Mouse (Mus musculus): ENCODE results near the gene Dach1.

The Dach1 gene

DNA sequence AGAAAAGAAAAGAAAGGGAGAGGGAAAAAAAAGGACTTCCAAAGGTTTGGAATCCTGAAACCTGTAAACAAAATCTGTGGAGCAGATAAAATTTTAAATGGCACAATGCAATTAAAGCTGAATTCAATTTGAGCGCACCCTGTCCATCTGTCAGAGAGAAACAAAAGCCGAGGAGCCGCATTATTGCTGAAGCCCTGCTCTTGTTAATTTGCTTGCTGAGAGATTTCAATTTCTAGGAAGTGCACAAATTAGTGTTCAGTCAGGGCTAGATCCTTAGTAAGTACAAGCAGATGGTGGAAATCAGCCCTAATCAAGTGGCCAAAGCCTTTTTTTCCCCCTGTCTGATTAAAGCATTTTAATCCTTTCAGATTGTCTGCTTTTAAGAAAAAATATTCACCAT lies 60.8 kb downstream of the Dach1 start:
- no peak for DNase-seq (ENCODE audit: low spot score)

DNA sequence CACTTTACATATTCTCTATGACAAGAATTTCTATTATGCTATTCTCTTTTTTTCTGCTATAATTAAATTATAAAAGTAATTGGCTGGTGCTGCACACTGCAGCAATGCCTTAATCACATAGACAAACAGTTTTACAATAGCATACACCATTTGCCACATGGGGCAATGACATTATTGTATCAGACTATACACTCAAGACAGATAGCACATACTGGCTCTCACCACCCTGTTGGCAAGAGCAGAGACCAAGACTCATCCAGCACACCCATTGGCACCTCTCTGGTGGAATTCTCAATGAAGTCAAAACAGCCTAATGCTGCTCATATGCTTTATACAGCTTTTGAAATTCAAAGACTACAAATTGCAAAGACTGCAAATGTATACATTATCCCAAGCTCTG lies 63.4 kb downstream of the Dach1 start:
- no peak for DNase-seq (ENCODE audit: low spot score)

DNA sequence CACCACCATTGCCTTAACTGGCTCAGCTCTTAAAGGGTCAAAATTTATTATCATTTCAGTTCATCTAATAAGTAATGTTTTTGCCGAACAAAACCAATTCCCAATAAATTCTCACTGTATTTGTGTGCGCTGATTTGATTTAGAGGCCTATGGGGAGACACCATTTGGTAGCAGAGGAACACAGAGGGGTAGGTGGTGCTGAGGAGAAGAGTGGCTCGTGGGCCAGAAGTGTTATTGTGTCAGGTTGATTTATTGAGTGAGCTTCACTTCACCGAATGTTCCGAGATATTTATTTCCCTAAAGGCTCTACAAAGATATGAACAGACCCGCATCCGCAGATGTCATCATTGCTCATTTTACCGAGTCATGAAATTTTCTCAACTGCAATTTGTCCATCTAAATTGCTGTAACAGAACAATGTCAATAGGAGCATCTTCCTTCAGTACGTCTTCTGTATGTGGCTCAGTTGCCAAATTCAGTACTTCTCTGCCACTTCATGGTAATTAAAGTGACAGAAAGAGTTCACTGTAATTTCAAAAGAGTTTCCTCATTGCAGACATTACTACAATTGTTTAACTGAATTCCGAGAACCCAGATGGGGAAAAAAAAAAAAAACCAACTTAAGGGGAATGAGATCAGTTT lies 65.1 kb downstream of the Dach1 start:
- no peak for DNase-seq (ENCODE audit: low spot score)

DNA sequence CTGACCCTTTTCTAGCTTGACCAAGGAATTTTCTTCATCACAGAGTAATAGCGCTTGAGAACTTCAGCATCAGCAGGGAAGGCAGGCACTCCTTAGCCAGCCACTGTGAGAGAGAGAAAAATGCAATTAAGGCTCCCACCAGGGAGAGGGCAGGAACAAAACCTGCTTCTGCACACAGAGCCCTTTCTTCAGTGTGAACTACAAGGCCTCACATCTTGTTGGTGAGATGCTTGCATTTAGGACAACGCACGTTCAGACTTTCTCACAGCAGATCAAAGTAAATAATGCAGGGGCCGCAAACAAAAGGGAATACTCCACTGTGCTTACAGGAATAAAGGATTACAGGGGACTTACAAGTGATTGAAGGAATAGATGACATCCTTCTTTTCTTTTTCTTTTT lies 74.3 kb downstream of the Dach1 start:
- DNase-seq (ENCODE audit: low spot score): no peak

DNA sequence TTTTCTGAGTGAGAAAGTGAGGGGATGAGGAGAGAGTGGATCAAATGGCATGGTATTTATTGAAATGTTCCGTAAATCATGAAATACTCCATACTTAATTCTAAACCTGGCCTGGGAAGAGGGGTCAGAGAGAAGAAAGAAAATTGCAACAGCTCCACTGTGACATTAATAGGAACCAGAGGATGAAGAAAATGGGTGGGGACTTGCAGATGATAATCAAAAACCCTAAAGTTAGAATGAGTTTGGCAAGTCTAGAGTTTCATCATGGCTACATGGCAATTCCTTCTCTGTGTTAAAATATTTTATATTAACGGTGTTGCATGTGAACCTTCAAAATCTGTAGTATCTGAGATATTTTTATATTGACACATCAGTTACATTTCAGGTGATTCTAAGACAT lies 80.3 kb downstream of the Dach1 start:
- DNase-seq (ENCODE audit: low spot score): no peak

DNA sequence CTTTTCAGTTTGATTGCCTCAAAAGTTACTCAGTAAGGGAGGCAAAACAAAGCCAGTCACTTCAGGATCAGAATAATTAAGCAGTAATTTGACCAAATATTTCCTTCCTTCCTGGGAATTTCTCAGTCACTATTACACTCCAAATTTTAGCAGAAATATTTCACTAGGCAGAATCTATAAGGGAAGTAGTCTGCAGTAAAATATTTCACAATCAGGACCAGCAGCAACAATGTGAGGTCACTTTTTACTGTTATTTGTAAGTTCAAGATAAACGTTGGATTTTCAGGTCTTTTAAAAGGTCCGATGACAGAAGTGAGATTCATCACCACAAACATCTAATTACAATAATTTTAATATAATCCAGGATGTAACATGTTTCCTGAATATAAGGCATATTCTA lies 82.2 kb downstream of the Dach1 start:
- DNase-seq (ENCODE audit: low spot score): no peak

DNA sequence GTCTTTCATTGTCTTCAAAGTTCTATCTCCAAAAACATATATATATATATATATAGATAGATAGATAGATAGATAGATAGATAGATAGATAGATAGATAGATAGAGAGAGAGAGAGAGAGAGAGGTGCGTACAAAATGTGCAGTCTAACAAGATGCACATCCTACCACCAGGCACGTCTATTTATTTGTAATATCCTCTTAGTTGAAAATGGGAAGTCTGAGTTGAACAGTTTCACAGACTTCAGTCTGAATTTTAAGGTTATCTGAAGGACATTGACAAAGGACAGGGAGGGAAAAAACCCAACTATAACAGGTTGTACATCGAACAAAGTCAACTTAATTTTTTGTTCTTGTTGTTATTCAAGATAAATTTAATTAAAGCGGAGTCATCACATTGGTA lies 82.8 kb downstream of the Dach1 start:
- no peak for DNase-seq (ENCODE audit: low spot score)

DNA sequence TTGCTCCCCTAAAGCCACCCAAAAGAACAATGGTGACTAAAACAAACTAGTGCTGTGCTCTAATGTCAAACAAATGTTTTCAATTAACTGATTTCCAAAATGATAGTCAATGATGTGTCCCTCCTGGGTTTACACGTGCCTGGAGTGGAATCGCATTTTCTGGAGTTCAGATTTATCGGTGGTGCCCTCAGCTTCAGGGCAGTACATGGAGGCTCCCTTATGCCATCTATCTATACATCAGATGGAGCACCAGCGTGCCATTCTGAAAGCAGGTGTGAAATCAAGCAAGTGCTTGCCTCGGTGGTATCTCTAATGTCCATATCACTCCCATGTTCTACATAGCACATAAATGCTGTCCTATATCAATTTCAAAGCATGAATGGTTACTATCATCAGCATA lies 84.4 kb downstream of the Dach1 start:
- DNase-seq (ENCODE audit: low spot score): no peak

DNA sequence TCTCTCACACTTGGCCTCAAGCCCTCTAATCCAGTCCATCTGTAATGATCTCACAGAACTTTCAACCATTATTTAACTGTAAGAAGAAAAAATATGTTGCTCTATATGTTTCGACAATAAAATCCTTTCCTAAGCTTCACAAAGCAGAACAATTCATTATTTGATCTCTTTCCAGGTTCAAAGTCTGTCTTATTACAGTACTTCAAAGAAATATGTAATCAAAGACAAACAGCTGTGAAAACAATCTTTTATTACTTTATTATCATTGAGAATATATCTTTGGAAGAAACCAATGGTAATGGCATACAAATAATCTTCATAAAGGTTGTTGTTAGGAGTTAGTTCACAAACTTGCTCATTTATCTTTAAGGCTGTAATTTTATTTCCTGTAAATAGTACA lies 84.8 kb downstream of the Dach1 start:
- DNase-seq (ENCODE audit: low spot score): no peak

DNA sequence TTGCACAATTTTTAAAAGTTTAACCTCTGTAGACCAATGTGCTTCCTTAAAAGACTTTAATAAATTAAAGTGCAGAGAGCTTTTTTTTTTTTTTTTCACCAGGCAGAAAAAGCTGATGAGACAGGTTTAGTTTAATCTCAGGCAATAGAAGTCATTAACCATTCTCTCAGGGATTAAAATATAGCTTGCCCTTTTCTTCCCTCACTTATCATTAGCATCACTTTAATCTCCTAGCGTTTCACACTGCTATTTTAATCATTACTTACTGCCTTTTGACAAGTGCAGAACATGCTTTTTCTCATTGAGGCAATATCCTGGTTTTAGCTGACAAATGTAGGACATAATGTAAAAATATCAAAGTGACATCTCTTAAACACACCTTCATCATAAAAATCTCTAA lies 86.1 kb downstream of the Dach1 start:
- no peak for DNase-seq (ENCODE audit: low spot score)

DNA sequence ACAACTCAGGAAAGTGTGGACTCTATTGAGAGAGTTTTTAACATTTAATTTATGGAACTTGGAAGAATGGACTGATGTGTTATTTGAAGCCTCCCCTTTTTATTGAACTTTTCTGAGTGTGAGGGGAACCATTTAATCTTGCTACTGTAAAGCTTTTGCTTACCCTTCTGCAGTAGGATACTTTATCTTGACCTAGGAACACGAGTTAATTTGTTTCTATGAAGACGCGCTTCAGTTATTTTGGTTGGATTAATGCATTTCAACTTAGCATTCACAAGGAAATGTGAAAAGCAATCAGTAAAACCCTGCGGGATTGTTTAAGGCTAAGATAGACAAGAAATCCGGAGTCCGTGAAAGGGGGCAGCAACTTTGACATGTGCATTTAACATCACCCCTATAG lies 89.6 kb downstream of the Dach1 start:
- DNase-seq (ENCODE audit: low spot score): no peak

DNA sequence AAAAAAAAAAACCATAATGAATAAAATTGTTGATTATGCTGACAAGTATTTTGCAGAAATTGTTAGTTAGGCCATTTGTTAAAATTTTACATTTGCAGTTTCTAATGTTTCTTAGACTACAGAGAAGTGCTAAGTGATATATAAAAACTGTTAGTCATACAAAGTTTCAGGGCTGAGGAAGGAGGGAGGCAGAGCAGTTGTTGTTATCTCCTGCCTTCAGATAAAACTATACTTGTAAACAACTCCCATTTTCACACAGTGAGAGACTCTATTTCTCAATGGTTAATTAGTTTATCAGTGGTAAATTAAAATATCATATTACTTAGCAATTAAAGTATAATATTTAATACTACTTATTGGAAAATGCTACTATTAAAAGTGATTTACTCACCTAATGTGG lies 91.6 kb downstream of the Dach1 start:
- no peak for DNase-seq (ENCODE audit: low spot score)

DNA sequence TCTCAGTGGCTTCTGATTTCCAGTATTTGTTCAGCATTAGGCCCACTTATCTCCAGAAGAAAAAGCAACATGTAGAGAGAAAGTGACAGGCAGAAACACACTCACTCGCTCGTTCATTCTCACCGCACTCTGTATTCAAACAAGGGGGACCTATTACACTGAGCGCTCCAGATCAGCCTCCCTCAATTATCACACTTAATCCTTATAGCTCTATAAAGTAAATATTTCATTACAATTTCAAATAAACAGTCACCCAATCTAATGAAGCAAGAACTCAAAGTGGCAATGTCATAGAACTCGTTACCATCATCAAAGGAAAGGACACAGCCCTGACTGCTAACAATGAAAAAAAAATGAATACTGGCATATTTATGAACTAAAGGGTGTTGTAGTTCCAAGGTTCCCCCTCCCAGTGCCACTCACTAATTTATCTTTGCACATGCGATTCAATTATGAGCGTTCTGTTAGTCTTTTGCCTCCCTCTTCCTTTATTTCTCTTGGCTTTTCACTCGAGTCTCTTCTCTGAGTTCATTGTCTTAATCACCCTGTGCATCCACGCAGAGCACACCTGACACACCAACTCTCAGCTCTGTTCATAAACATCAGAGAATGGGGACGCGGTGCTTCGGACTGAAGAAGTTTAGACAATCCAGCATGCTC lies 96.0 kb downstream of the Dach1 start:
- DNase-seq (ENCODE audit: low spot score): no peak

DNA sequence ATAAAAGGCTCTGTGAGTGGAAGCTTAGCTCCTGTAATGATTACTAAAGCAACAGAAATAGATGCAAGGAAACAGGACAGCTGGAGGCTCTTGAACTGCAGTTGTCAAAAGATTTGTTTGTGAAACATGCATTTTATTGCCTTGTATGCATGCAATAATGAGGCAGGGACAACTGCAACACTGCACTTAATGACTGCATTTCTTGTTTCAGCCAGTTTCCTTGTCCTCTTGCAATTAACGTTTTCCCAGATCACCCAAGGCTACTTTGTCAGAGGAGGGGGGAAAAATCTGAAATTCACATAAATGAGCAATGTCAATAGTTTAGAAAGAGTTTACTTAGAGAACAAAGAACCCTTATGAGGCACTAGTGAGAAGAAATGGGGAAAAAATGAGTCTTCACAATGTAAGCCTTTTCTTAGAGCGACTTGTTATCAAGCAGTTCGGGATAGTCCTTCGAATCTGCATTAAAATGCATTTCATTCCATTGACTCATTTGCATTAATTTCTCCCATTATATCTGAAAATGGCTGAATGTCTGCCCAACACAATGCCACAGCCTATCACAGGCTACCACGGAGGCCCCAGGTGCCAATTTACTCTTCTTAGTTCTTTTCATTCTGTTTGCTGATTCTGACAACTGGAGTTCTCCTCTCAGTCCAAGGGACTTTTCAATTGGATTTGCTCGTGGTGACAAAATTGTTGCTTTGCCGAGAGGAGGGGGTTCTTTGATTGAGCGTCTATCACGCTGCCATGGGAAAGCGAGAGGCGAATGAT lies 96.7 kb downstream of the Dach1 start:
- DNase-seq (ENCODE audit: low spot score): no peak

DNA sequence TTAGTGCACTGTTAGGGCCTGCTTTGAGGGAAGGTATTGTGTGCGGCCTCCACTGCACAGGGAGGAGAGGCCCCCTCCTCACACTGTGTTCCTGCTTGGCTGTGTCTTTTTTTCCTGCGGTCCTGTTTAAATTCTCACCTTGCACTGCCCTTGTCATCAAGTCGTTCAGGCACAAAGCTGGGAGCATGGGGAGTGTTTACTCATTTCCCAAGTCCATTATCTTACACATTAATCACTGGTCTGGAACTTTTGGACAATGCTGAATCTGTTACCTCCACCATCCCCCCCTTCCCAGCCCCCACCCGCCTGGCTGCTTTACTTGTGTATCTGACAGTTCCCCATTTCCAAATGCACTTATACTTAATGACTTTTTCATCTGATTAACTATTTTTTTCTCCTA lies 97.7 kb downstream of the Dach1 start:
- no peak for DNase-seq (ENCODE audit: low spot score)

DNA sequence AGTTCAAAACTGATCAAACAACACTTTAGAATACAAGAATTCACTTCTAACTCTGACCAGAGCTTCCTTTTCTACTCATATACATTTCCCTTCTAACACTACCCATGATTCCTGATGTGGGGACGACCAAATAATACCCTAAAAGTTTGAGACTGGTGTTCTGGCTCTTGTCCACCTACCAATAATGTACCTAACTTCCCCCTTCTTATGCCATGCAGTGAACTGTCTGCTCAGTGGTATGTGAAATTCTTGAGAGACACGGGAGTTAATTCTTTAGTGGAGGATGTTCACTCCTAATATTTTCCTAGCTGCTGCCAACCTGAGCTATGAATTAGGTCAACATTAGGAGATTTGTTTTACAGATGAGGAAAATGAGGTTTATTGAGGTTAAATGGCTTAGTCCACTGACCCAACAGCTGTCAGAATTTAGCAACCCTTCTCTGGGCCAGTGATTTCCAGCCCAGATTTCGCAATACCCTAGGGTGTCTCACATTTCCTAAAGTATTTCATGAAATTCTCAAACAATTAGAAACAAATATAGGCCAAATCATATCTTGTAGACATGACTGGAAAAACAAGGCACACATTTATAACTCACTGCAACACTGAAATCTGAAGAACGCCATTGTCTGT lies 102.2 kb downstream of the Dach1 start:
- DNase-seq (ENCODE audit: low spot score): no peak

DNA sequence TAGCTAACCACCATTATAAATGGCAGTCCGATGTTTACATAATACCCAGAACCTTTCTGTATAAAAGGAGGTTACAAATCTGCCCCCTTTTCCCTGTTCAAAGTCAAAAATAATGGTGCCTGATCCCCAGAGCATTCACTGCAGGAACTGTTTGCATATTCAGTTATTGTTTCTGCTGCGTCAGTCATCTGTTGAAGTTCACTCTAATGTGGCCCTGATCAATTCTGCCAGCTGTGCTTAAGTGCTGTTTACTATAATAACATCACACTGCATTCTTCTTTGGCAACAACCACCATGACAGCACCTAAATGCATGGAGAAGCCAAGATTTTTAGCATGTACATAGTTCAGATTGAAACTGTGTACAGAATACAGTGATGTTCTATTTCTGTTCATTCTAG lies 105.4 kb downstream of the Dach1 start:
- DNase-seq (ENCODE audit: low spot score): no peak

DNA sequence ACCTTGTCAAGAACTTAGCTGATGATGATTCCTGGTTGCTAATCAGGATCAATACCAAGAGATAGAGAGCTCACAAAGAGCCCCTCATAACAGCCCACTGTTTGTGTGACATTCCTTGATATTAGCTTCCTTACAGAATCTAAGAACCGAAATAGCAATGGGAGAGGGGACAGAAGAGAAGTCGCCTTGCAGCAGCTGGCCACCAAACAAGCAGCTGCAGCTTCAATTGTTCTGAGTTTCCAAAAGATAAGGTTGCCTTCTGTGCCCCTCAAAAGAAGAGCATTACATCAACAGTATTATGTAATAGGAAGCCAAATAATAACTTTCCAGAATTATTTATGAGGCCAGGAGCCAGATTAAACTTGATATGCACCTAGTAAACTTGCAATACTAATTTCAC lies 120.2 kb downstream of the Dach1 start:
- DNase-seq (ENCODE audit: low spot score): no peak

DNA sequence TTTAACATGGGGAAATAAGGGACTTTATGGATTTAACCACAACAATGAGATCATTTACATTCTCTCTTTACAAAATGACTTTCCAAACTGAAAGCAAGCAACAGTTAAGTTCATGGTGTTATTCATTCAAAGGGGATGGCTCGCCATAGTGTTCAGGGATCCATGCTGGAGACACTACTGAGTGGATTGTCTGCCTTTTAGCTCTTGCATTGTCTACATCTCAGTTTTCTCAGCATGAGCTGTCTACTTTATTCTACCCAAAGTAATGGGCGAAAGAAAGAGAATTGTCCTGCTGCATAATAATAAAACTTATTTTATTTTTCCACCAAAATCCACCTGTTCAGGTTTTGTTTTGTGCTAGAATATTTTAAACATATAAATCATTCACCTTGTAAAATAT lies 121.2 kb downstream of the Dach1 start:
- DNase-seq (ENCODE audit: low spot score): no peak

DNA sequence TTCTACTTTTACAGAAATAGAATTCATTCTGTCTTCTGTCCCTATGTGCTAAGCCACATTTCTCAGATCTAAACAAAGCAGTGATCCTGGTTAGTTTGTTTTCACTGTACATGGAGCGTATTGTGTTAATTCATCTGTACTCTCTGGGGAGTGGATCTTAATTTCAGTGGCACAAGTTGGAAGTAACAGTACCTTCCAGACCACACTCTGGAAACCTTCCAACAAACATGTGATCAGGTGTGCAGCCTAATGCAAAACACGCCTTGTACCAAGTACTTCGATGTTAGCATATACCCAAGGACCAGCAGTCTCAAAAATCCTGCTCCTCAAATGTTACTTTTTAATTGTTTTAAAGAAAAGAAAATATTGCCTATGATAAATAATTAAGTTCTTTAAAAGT lies 121.9 kb downstream of the Dach1 start:
- DNase-seq (ENCODE audit: low spot score): no peak

DNA sequence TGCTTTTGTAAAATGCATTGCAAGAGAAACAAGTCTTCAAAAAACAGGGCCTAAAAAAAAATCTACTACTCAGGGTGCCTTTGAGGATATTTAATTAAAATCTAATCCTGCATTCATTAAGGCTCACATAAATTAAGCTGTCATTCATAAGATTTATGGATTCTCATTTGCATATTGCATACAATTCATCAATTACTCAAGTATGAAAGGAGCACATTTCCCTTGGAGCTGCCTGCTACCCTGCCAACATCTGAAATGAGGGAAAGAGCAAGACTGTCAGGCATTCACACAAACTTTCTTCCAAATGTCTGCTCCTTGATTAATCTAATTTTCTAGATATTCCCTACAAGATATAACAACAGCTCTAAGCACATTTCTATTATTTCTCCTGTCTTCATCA lies 122.6 kb downstream of the Dach1 start:
- DNase-seq (ENCODE audit: low spot score): no peak

DNA sequence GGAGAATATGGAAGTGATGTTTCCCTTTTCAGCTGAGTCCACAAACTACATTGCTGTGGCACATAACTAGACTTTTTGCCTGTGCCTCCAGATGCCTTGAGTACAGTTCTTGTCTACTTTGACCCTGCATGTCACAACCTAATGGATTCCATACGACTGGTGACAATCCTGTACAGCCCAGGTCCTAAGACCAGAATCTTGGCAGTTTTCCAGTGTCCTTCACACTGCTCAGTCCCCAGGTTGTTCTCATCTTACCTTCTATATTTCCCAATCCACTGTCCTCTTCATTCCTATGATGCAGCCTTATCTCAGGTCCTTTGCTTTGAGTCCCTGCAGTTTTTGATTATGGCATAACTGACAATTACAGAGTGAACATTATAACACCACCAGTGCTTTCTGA lies 131.0 kb downstream of the Dach1 start:
- no peak for DNase-seq (ENCODE audit: low spot score)

DNA sequence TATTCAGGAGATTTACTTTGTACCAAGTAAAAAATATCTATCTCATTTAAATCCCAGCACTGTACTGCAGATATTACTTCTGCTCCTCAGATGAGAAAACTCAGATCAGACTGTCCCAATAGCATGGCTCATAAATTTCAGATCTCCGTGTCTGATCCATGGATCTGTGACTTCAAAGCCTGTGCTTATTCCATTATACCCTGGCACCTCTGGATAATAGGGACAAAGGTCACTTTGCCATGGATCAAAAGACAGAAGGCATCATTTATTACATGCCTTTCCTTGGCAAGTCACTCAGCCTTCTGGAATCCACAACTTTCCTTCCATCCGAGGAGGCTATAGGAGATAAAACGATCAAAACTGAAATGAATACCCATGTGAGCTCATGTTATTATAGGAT lies 132.4 kb downstream of the Dach1 start:
- no peak for DNase-seq (ENCODE audit: low spot score)
